19 mouse cellular contexts compared by ENCODE assay signal in the genomic region with DNA sequence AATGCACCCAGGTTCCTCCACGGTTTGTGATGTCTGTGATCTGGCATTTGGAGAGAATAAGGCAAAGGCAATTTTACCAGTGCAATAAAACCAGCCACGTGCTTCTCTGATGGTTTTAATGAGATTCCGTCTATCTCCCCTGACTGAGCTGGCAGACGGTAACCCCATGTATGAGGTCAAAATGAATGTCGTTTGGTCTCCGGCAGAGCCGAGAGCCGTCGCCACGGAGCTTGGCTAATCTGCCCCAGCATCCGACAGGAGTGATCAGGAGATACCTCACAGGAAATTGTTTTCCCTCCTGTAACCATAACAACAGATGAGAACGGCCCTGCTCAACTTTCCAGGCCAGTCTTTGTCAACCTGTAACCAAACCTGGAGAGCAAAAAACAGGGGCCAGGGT. TPM values are rescaled to one million over a fixed set of nuclear protein-coding genes. Genes with fewer than 3 reads are reported as not detected.
DNase-seq lines count a peak whose midpoint lies in the region; ATAC-seq lines count a peak whose summit lies in the region.
"Had no signal": no experiment of that assay in that cellular context is flagged by ENCODE, and none has a peak within 500 bp of the region (broad histone marks: within the 10 kb centered on the region; RNA-seq: fewer than 3 reads in every experiment).

No protein-coding gene starts in this region.

- H3K4me2 ChIP-seq in hindbrain, embryonic 13.5 days, result no peak overlapping the region
- no peak overlapping the region for H3K4me2 ChIP-seq in hindbrain, embryonic 16.5 days (ENCODE audit: low read length)
- H3K4me2 ChIP-seq in midbrain, embryonic 16.5 days (ENCODE audit: low read length), result no peak overlapping the region
- H3K4me2 ChIP-seq: hindbrain, embryonic 15.5 days; liver, embryonic 15.5 days; neural tube, embryonic 13.5 days had no signal

- no peaks in the 10 kb centered on the region for H3K9me3 ChIP-seq in hindbrain, embryonic 13.5 days
- H3K9me3 ChIP-seq in hindbrain, embryonic 16.5 days (ENCODE audit: control insufficient read depth, low read length), result no peaks in the 10 kb centered on the region
- H3K9me3 ChIP-seq in midbrain, embryonic 16.5 days (replicated peaks; ENCODE audit: control insufficient read depth, low read length, poor library complexity, severe bottlenecking), result no peaks in the 10 kb centered on the region
- H3K9me3 ChIP-seq: hindbrain, embryonic 15.5 days; liver, embryonic 15.5 days; neural tube, embryonic 13.5 days had no signal

- H3K27me3 ChIP-seq in hindbrain, embryonic 13.5 days, result peaks cover 61% of the 10 kb centered on the region
- H3K27me3 ChIP-seq in hindbrain, embryonic 16.5 days (replicated peaks; ENCODE audit: control insufficient read depth, insufficient read depth, low read length), result no peaks in the 10 kb centered on the region
- no peaks in the 10 kb centered on the region for H3K27me3 ChIP-seq in midbrain, embryonic 16.5 days (ENCODE audit: control insufficient read depth, insufficient read depth, low read depth, low read length)
- H3K27me3 ChIP-seq: liver, embryonic 15.5 days had no signal

- H3K27ac ChIP-seq in hindbrain, embryonic 13.5 days, result peak overlapping the region; percentile 52
- H3K27ac ChIP-seq in hindbrain, embryonic 16.5 days (ENCODE audit: low read depth, low read length), result no peak overlapping the region
- peak overlapping the region; percentile 23; the same call in 1 of the 2 replicates for H3K27ac ChIP-seq in midbrain, embryonic 16.5 days (ENCODE audit: low read length)
- H3K27ac ChIP-seq: hindbrain, embryonic 15.5 days; liver, embryonic 15.5 days; neural tube, embryonic 13.5 days had no signal

- peak; percentile 45 for DNase-seq in embryo, embryonic 10 days (ENCODE audit: low spot score)
- no peak for DNase-seq in embryo, embryonic 9.5 days (ENCODE audit: extremely low spot score)
- peak; percentile 34 for DNase-seq in forelimb bud, embryonic 11.5 days (ENCODE audit: low read depth, low spot score)
- DNase-seq in lung, postnatal 36 days, result no peak
- no peak for DNase-seq in layer of hippocampus, adult 9-10 months (ENCODE audit: low spot score)
- DNase-seq: adrenal gland, adult 8-10 months; cerebellum, postnatal 10 days; gastrocnemius, postnatal 36 days; kidney, adult 11 months; right cerebral cortex, postnatal 14 days; spleen, adult 18-20 months; thymus, postnatal 25 days had no signal

- H3K9ac ChIP-seq in hindbrain, embryonic 13.5 days, result 0 out of 2 replicates have a peak overlapping the region, but pooled peaks have one; percentile 13
- H3K9ac ChIP-seq in hindbrain, embryonic 16.5 days (ENCODE audit: low read depth, low read length), result no peak overlapping the region
- H3K9ac ChIP-seq in midbrain, embryonic 16.5 days (ENCODE audit: low read depth, low read length), result no peak overlapping the region
- H3K9ac ChIP-seq: hindbrain, embryonic 15.5 days; liver, embryonic 15.5 days; neural tube, embryonic 13.5 days had no signal

- ATAC-seq in hindbrain, embryonic 13.5 days (ENCODE audit: low FRiP score), result peak; percentile 25; the same call in 1 of the 2 replicates
- no peak for ATAC-seq in hindbrain, embryonic 16.5 days
- no peak for ATAC-seq in midbrain, embryonic 16.5 days
- ATAC-seq: Patski had no signal

- no peaks in the 10 kb centered on the region for H3K36me3 ChIP-seq in hindbrain, embryonic 13.5 days
- H3K36me3 ChIP-seq in hindbrain, embryonic 16.5 days (ENCODE audit: control insufficient read depth, insufficient read depth, low read length), result no peaks in the 10 kb centered on the region
- no peaks in the 10 kb centered on the region for H3K36me3 ChIP-seq in midbrain, embryonic 16.5 days (ENCODE audit: control insufficient read depth, insufficient read depth, low read length)
- H3K36me3 ChIP-seq: hindbrain, embryonic 15.5 days; liver, embryonic 15.5 days; neural tube, embryonic 13.5 days had no signal

- WGBS in hindbrain, embryonic 13.5 days, result 20% methylated on average over 12 of the region's 12 CpGs
- WGBS in hindbrain, embryonic 16.5 days, result 8% methylated on average over 12 of the region's 12 CpGs
- 12% methylated on average over 12 of the region's 12 CpGs for WGBS in midbrain, embryonic 16.5 days

- H3K4me3 ChIP-seq in hindbrain, embryonic 13.5 days, result no peak overlapping the region
- no peak overlapping the region for H3K4me3 ChIP-seq in hindbrain, embryonic 16.5 days (ENCODE audit: low read length)
- no peak overlapping the region for H3K4me3 ChIP-seq in midbrain, embryonic 16.5 days (ENCODE audit: low read depth, low read length)
- H3K4me3 ChIP-seq: hindbrain, embryonic 15.5 days; liver, embryonic 15.5 days; neural tube, embryonic 13.5 days had no signal

- peaks cover 54% of the 10 kb centered on the region for H3K4me1 ChIP-seq in hindbrain, embryonic 13.5 days (replicated peaks)
- H3K4me1 ChIP-seq in hindbrain, embryonic 16.5 days (ENCODE audit: control insufficient read depth, insufficient read depth, low read depth, low read length), result peaks cover 27% of the 10 kb centered on the region
- H3K4me1 ChIP-seq in midbrain, embryonic 16.5 days (ENCODE audit: control insufficient read depth, insufficient read depth, low read length), result peaks cover 11% of the 10 kb centered on the region; the same call in 1 of the 2 replicates
- H3K4me1 ChIP-seq: liver, embryonic 15.5 days had no signal

RNA-seq across cellular contexts. Expression of a gene that starts 55.9 kb away (rescaled TPM):
- polyA plus RNA-seq in hindbrain, embryonic 13.5 days (2015; fragmentation: Nextera tagmentation; extraction: Ambion mirVana), result 0.12 TPM in 1 of 2 replicates, not detected in the other
- 0.10 and 0.12 TPM in 2 replicates for polyA plus RNA-seq in hindbrain, embryonic 16.5 days (2015; fragmentation: Nextera tagmentation; extraction: Ambion mirVana)
- 0.16 and 0.17 TPM in 2 replicates for polyA plus RNA-seq in midbrain, embryonic 16.5 days (2015; fragmentation: Nextera tagmentation; extraction: Ambion mirVana)
- polyA plus RNA-seq: liver, embryonic 15.5 days had no signal

Comparison
In these comparisons a context has a peak if more than half of its experiments do, and no peak if none do; other contexts are left out.
1. DNase-seq: peak in embryo, embryonic 10 days (single experiment) and forelimb bud, embryonic 11.5 days (single experiment); none in embryo, embryonic 9.5 days (single experiment), lung, postnatal 36 days (single experiment) and layer of hippocampus, adult 9-10 months (single experiment).